Mouse (Mus musculus) heart, adult 2 months (tissue): ENCODE results near the gene Tnrc6b.

ENCODE experiments used
- CTCF ChIP-seq: fragments of 200-600 bp; IDR thresholded peaks from 2 replicates; pipeline ENCODE4 v1.8.1; 2022; ENCODE audit warnings: antibody characterized with exemption, mild to moderate bottlenecking, moderate library complexity
- POLR2A ChIP-seq: fragments of 200-500 bp; IDR thresholded peaks from 2 replicates; pipeline ENCODE4 v1.6.1; 2011; ENCODE audit warnings: mild to moderate bottlenecking, low read depth, low read length, control low read depth; ENCODE audit not compliant: insufficient read depth

DNA sequence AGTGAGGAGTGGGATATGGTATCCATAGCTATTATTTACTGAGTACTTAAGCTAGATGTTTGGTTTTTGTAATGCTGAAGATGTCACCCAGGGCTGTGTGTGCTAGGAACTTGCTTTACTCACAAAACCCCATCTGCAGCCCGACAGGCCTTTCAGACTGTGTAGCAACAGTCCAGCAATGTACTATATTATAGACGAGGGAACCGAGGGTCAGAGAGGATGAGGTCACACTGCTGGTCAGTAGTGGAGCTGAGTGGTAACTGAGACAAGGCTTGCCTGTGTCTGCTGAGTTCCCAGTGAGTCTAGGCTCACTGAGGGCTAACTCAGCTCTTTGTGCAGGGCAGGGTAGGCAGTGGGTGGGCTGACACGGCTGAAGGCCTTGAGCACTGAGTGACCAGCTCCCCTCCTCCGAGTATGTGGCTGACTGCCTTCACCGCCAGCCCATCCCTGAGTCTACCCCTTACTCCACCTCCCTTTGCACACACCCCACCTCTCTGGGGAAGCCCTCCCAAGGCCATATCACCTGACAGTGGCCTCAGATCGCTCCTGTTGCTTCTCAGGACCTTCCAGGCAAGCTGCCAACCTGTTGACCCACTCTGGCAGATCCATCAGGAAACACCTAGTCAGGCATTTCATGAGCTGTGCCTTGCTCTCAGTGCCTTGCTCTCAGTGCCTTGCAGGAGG is 30.6 kb upstream of the Tnrc6b start:
- TF ChIP-seq POLR2A, result no peak
- TF ChIP-seq CTCF, result no peak
